Mouse (Mus musculus) spleen, adult 12 weeks (tissue): ENCODE data around the gene Kazald1.
A peak's percentile ranks its signal among the peaks of the same experiment; 100 is the strongest.

Source experiments
- DNase-seq: peaks from one replicate; pipeline ENCODE4 v3.0.0; 2022; ENCODE audit warnings: low spot score

Kazald1 gene

DNA sequence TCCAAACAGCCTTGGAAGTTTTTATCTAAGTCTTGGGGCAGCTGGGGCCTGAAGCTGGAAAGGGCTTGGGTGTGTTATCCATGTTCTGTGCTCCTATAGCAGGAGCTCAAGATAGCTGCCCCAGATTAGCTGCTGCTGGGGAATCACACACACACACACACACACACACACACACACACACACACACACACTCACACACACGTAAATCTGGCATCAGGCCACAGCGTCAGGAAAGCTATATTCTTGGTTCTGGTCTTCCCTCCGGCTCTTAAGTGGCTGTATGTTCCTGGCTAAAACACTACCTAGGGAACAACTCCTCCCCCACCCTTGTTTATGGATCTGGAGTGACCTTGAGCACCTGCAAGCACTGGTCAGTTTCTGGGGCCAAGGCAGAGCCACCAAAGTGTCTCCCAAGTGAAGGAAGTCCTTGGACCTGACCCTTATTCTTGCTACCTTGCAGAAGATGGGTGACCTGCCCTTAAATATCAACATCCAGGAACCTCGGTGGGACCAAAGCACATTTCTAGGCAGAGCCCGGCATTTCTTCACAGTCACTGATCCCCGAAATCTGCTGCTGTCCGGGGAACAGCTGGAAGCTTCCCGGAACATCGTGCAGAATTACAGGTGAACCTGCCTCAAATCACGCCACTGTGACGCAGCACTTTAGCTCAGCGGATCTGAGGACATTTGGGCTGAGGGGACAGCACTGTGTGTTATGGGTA, 26.2 kb upstream of the Kazald1 start:
- DNase-seq = no peak

DNA sequence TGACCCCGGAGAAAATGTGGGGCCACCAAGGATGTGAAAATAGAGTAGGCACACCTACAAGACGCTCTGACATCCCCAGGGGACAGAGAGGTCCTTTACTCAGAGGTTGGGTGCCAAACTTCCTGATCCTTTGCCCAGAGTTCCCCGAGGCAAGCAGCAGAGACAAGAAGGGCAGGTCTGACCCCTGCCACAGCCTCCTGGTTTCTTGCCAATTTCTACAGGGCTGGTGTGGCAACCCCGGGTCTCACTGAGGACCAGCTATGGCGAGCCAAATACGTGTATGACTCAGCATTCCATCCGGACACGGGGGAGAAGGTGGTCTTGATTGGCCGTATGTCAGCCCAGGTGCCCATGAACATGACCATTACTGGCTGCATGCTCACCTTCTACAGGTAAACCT, 25.5 kb upstream of the Kazald1 start:
- no peak for DNase-seq

DNA sequence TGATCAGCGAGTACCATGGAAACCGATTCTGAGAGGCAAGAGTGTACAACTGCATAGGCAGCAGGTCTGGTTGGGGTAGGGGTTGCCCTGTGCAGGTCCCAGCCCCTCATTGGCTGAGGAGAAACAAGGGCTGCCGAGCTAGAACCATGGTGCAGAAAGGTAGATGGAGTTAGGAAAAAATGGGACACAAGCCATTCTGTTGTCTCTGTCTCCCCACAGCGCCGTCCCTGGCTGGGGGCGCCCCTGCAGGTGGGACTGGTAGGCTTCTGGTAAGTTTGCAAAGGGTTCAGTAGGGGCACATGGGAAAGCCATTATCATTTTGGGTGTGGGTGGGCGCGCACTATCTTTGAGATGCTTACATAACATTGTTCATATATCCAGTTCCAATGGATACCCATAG, 21.6 kb upstream of the Kazald1 start:
- DNase-seq = no peak

DNA sequence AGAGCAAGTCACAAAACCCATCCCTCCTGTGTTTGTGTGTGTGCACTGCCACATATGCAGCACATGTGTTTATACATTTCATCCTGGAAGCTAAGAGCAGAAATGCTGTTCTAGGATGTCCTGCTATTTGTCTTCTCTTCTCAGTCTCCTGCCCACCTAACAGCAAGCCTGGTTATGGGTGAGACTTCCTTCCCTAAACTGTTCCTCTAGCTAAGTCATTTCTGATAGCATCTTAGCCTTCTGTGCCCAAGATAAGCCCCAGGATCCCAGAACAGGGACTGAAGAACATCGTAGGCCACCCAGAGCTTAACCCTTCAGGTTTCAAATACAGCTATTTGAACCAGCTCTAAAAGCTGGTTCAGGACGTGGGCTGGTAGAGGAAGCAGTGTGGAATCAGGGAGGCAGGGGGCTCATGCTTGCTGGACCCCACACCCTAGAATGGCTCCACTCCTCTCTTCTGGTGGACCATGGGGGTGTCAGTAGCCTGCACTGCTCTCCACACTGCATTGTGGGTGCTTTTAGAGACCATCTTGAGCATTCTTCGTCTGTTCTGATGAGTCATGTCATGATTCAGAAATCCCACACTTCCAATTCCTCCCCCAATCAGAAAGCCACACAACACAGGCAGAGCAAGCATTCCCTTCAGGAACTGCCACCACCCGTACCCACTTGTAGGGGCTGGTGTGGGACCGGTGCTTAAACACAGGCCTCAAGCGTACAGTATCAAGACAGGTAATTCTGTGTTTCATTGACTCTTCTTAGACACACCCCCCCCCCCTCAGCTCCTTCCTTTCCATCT, 19.9 kb upstream of the Kazald1 start:
- no peak for DNase-seq

DNA sequence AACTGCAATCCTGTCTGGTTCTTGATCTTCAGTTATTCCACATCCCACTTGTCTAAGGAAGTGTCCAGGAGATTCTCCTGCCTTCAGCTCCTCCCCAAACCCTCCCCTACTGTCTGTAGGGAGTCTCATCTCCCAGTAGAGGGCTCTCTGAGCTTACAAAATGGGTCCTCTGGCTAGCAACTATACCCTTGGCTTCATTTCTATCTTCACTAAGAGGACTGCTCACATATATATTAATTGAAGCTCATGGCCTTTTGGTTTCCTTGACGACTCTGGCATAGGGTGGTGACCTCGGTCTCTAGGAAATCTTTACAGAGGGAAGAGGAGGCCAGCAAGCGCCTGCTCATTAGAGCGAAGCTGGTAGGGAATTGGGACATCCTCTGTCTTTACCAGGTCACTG, 18.7 kb upstream of the Kazald1 start:
- DNase-seq = no peak

DNA sequence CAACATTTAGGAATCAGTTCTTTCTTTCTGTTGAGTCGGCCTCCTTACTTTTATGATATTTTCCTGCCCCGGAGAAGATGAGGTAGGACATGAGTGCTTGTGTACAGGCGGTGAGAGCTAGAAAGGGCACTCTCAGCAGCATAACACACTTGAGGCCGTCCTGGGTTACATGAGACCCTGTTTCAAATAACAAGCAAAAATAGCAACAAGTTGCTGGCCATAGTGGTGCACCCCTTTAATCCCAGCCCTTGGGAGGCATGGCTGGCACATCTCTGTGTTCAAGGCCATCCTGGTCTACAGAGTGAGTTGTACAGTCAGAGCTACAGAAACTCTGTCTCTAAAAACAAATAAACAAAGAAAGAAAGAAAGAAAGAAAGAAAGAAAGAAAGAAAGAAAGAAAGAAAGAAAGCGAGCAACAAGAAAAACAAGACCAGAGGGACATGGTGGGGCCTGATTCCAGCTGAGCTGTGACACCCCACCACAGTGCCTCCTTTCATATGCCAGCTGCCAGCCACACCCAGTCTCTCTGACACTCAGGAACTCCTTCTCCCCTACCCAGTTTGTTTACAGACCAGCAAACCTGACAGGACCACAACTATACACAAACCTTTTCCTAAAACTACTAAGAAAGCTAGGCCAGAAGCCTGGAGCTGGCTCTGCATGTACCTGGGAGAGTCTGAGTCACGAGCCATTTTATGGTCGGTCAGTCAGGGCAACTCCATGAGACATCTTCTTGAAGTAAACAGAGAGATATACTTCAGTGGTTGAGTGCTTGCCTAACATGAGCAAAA, 17.9 kb upstream of the Kazald1 start:
- DNase-seq = no peak

DNA sequence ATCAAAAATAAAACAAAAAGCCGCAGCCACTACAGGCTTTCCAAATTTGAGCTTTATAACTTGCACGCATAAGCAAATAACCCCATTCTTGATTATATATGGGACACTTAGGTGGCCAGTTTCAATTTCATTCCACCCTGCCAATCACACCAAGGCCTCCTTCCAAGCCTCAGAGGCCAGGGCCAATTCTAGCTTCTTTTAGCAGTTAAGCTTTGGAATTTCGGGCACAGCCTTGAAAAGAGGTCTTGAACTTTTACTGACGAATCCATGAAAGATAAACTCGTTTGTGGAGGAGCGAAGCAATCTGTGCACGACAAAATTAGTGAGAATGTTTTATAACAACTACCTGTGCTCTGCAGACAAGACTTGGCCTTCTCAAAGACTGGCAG, 17.3 kb upstream of the Kazald1 start:
- DNase-seq = no peak

DNA sequence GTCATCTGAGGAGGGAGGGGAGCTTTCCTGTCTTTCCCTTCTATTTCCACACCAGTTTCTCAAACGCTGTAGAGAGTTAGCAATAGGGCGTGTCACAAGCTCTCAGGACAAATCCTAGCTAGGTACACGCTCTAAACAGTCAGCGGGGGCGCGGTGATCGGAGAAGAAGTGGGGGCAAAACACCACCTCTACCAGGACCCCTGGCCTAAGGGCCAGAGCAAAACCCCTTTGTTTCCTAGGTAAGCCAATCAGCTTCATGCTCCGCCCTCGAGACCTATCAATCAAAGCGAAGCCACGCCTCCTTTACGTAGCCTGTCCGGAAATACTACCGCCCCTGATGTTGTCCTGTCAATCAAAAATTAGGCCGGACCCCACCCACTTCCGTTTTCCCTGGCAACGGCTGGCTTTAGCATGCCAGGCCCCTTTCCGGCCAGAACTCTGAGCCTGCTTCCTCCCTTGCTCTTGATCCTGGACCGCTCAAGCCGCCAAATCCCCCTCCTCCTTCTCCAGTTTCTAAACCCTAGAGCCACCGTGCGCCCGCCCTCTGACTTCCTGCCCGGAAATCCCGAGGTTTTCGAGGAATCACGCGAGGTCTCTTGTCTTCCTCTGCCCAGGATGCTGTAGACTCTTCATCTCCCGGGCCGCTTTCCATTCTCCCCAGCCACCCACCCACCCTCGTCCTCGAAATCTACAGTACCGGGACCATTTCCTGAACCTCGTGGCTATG, 16.8 kb upstream of the Kazald1 start:
- peak; percentile 66 for DNase-seq

DNA sequence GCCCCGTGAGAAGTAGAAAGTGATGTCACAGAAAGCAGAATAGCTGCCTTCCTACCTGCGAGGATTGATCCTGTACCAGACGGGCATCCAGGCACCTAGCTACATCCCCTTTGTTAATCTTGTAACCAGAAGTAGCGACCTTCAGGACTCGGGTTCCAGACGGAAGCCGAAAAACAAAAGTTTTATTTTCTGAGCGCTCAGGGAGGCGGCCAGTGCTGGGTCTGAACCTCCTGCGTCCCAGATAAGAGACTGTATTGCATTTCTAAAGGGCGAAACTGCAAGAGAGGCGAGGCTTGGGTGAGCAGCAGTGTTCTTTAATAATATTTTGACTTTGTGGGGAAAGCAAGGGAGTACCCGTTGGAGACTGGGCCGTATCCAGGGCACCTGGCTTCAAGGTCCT, 16.2 kb upstream of the Kazald1 start:
- no peak for DNase-seq

DNA sequence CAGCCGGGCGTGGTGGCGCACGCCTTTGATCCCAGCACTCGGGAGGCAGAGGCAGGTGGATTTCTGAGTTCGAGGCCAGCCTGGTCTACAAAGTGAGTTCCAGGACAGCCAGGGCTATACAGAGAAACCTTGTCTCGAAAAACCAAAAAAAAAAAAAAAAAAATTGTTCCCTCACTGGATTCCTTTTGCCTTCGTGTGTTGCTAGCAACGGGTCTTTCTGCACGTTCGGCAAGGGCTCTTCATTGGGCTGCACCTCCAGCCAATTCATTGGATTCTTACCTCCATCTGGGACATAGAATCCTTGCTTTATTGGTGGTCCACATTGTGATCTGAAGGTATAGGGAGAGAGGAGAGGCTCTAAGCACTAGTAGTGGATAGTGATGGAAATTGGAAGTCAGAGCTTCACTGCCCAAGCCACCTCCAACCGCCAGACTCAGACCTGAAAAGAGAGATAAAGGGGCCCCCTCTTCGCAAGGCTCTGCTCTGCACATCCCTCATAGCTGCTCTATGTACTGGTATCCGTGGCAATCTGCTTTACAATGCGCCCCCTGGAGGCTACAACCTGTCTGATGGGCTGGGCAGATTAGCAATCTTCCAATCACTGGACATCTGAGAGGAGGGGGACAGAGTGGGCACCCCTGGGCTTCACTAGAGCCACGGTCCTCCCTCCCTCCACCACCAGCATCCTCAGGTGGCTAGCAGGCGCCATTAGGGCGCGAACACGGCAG, 11.3 kb upstream of the Kazald1 start:
- no peak for DNase-seq

DNA sequence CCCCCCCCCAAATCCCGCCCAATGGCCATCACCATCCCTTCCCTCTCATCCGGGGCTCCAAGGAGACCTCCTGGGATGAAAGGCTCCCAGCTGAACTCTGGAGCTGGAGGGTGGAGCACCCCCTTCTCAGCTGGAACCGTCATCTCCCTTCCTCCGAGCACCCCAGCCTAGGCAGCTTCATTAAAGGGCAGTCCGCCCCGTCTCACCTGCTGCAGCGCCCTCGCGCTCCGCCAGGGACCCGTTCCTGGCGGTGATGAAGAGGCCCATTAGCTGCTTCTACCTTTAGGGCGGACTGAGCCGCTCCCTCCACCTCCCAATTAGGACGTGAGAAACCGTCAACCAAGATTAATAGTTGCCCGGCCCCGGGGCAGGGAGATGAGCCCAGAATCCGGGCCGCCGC, 9.8 kb upstream of the Kazald1 start:
- DNase-seq = no peak

DNA sequence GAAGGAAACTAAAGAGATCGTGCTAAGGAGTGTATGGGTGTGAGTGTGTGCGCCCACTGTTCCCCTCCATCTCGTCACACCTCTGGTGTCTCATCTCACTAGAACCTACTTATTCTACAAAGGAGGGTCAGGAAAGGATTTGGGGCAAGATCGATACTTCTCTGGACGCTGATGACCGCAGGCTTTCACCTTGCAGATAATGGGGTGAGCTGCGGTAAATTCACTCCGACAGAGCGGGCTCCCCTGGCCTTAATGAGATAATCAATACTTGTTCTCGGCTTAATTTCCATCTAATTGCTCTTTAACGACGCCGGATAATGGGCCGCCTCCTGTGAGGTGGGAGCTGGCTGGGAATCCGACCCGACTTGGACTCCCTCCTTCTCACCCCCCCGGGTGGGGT, 7.9 kb upstream of the Kazald1 start:
- no peak for DNase-seq

DNA sequence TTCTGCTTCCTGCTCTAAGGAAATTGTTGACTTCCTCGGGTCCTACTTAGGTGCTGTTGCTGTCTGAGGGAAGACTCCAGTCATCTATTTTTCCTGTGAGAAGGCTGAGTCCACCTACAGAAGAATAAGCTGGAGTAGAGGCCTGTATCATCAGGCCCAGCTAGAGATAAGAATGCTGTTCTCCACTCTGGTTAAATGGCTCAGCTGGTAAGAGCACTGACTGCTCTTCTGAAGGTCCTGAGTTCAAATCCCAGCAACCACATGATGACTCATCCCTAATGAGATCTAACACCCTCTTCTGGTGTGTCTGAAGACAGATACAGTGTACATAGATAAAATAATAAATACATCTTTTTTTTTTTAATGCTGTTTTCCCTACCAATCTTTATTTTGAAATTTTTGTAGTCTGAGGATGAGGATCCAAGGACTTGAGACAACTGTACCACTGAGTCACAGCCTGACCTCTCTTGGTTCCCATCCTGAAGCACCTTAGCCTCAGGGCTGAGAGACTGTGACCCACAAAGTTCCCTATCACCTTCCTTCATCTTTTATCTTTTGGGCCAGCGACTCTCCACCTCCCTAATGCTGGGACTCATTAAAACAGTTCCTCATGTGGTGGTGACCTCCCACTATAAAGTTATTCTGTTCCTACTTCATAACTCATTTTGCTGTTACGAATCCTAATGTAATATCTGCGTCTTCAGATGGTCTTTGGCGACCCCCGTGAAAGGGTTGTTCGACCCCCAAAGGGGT, 7.1 kb upstream of the Kazald1 start:
- no peak for DNase-seq

DNA sequence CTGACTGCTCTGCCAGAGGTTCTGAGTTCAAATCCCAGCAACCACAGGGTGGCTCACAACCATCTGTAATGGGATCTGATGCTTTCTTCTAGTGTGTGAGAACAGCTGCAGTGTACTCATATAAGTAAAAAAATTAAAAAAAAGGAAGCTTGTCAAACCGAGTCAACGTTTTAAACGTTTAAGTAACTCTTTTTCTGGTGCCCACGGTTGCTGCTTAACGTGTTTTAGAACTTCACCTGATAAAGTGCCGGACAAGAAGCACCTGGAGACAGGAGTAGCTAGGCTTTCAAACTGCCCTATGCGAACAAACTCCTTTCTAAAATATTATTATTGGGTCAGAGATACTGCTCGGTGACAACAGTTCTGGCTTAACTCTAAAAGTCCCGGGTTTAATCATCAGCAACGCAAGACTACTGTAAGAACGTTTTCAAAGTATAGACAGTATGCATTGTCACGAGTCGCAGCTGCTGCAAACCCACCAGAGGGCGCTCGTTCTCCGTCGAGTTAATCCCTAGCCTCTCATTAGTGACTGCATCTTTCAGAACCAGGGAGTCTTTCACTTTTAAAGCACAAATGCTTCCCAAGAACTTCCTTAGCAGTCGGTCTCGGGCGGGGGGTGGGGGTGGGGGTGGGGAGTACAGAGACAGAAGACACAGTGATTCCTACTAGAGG, 1.0 kb upstream of the Kazald1 start:
- DNase-seq = peak; percentile 72

DNA sequence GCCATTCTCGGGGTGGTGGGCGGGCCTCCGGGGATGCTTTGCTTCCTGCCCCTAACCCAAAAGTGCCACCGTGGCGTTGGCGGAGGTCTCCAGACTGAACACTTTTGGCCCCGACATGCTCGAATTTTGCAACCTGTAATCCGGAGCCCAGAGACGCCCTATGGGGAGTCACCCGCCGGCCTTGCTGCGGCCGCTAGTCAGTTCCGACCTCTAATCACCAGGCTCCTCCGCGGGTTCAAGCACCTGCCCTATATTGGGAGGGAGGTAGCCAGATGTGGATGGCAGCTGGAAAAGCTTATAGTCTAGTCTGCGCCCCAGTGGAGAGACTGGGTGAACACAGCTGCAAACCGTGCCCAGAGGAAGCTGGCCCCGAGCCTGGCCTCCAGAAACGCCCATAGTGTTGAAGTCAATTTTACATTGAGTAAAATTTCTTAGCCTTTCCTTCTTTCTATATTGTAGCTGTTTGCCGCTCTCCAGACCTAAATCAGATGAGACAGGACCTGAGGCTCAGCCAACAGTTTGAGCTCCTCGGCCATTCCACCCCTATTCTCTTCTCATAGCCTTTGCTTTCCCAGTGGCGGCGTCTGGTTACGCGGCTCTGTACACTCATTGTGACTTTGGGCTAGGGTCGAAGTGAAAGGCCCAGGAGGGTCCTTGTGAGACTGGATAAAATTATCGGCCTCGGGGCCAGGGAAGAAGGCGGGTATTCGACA, 438 bp downstream of the Kazald1 start:
- no peak for DNase-seq

DNA sequence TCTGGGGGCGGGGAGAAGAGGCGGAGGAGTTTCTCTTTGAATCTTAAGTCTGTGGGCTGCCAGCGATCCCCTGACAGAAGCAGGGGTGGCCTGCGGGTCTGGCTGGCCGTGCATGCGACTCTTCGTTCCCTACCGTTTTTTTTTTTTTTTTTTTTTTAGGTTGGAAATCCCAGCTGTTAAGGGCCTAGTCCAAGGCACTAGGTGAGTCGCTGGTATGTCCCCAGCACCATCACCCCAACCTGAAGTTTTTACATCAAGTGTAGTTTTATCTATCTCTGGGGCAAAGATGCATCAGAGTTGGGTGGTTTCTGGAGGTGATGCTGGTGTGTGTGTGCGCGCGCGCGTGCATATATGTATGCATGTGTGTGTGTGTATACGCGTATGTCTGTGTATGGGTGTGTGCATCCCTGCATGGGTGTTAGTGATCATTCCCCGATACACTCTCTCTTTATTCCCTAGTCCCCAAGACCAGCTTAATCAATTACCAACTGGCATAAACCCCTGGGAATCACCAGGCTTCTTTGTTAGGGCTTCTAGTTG, 1.1 kb downstream of the Kazald1 start:
- no peak for DNase-seq

DNA sequence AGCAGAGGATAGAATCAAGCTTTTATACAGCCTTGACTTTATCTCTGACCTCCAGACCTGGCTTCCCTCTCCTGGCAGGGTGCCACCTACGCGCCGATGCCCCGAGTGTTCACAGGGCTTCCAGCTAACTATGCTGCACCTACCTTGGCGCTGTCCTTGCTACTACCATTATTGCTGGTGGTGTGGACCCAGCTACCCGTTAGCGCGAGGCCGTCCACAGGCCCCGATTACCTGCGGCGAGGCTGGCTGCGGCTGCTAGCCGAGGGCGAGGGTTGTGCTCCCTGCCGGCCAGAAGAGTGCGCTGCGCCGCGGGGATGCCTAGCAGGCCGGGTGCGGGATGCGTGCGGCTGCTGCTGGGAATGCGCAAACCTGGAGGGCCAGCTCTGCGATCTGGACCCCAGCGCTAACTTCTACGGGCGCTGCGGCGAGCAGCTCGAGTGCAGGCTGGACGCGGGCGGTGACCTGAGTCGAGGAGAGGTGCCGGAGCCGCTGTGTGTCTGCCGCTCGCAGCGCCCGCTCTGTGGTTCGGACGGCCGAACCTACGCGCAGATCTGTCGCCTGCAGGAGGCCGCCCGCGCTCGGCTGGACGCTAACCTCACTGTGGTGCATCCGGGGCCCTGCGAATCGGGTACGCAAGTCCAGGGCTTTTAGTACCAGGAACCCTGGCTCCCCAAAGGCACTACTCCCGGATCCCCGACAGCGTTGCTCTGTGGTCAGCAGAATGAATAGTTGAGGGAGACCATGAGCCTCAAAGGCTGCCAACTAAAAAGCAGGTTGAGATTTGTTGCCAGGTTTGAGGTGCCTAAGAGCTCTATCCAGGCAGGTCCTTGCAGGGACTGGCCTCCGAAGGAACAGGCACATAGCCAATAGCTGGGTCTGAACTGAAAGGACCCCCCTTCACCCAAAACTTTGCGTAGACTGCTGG, 1.8 kb downstream of the Kazald1 start:
- peak; percentile 37 for DNase-seq
